Mouse (Mus musculus) subcutaneous adipose tissue, adult 2 months (tissue): Measurements from ENCODE around the gene Hnf1b. TPM values are rescaled to one million over a fixed set of nuclear protein-coding genes. Genes with fewer than 3 reads are reported as not detected.

Source experiments
- polyA plus RNA-seq: library from polyadenylated mRNA; depleted of rRNA; stranded (reverse); fragments of >200 nt; gene quantifications from 2 replicates; pipeline ENCODE4 v1.2.3, GENCODE M21; 2012; ENCODE audit warnings: low replicate concordance; rRNA removed

Hnf1b gene
- 6.5 TPM in 1 of 2 replicates, not detected in the other for polyA plus RNA-seq

DNA sequence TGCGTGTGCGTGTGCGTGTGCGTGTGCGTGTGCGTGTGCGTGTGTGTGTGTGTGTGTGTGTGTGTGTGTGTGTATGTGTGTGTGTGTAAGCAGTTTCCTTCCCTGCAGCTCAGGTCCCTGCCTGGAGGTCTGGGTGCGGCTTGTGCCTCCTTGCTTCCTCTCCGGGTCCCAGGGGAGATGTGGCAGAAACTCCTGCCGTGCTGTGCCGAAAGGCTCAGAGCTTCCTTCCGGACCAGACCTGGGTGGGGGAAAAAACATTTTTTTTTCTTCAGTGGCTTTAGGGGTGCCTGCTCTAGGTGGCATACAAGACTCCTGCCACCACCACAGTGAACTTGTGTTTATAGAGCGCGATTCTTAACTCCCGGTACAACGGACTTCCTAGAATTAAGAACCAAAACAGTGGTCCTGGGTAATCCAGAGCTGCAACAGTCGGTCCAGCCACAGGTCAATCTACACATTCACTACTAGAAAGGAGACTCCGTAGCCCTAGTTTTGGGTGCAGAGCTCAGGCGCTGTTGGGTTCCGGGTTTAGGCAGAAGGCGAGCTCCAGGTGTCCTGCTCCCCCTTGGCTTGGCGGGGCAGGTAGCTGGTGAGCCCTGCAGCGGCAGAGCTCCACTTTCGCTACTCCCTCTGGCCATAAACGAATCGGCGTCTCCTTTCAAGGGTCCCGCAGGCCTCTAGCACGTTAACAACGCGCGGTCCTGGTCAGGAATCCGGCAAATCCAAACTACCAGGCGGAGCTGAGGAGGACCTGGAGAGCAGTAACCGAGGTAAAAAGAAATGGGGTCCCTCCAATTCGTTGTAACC is at the start of gene Hnf1b:
Gene Hnf1b (plus strand): TSS at position 535 of the 807 bp plus-strand sequence.

DNA sequence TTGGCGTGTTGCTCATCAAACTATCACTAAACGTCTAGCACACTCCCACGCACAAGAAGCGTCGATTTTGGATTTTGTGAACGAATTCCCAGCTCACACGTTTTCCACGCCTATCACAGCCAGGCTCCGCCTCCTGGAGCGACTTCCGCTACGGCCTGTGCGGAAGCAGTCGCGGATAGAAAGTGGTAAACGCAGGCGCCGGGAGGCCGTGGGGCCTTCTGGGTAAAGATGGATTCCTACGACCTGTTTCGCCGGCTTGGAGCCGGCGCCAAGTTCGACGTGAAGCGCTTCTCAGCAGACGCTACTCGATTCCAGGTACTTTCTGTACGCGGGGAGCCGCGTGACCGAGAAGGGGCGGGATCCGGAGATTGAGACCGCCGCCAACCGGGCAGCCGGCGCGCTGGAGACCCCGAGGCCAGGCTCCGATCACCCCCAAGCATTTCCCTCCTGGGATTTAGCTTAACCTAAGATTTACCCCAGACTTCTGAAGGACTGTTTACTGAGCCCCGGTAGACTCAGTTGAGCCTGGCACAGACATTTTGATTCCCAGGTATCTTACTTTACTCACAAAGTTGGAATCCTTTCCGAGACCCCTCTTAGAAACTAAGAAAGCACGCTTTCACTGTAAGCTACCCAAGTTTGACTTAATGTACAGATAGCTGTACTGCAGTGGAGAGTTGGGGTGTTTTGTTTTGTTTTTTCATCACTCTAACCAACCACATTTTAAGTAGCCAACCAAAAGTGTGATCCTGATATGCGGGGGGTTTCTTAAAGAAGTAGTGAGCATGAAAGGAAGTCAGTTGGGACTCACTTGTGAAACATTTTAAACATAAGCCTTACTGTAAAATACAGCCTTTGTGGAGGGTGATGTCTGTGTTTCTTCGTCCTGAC is 92.3 kb downstream of the Hnf1b start, which contains the start of gene Ddx52:
Gene Ddx52 (plus strand): TSS at position 113 of the 891 bp plus-strand sequence.

Other genes starting within 250 kb of the Hnf1b start
- not detected in 2 replicates for gene Rpl9-ps1, start 204.4 kb upstream of the Hnf1b start, polyA plus RNA-seq
- gene Ccl3, start 200.7 kb upstream of the Hnf1b start, polyA plus RNA-seq, result 0.85 and 5.8 TPM in 2 replicates
- gene Ccl4, start 187.5 kb upstream of the Hnf1b start, polyA plus RNA-seq, result 0.70 and 4.4 TPM in 2 replicates
- 17.4 and 17.6 TPM in 2 replicates for gene Wfdc17, start 146.1 kb upstream of the Hnf1b start, polyA plus RNA-seq
- 0.53 TPM in 1 of 2 replicates, not detected in the other for gene Wfdc18, start 141.0 kb upstream of the Hnf1b start, polyA plus RNA-seq
- 78.1 and 514 TPM in 2 replicates for gene Wfdc21, start 103.1 kb upstream of the Hnf1b start, polyA plus RNA-seq
- gene Heatr6, start 96.4 kb upstream of the Hnf1b start, polyA plus RNA-seq, result 20.8 and 23.5 TPM in 2 replicates
- 5.6 and 7.3 TPM in 2 replicates for gene Ddx52, start 92.0 kb downstream of the Hnf1b start, polyA plus RNA-seq
- gene Synrg, start 114.4 kb downstream of the Hnf1b start, polyA plus RNA-seq, result 21.7 and 27.2 TPM in 2 replicates
- gene Dusp14, start 219.2 kb downstream of the Hnf1b start, polyA plus RNA-seq, result 1.4 and 18.6 TPM in 2 replicates